Mouse (Mus musculus) G1E-ER4 (cell line): ENCODE measurements around the gene F12. TPM values are rescaled to one million over a fixed set of nuclear protein-coding genes. Genes with fewer than 3 reads are reported as not detected.

Source experiments
- GATA1 ChIP-seq: IDR thresholded peaks from one replicate; pipeline ENCODE4 v1.8.0; 2012; ENCODE audit warnings: low read length, inconsistent platforms
- polyA plus RNA-seq: library from polyadenylated mRNA; stranded (reverse); fragments of >175 nt; gene quantifications from 2 replicates; pipeline ENCODE4 v1.2.3, GENCODE M21; 2012

F12 gene
- polyA plus RNA-seq, result not detected in 2 replicates

- TF ChIP-seq GATA1, result no peak
These were observed at the start of gene F12 for GRCm38 (mm10) chr13:55426613-55427012. Gene F12, minus strand, starts transcription at chr13:55426793.

DNA sequence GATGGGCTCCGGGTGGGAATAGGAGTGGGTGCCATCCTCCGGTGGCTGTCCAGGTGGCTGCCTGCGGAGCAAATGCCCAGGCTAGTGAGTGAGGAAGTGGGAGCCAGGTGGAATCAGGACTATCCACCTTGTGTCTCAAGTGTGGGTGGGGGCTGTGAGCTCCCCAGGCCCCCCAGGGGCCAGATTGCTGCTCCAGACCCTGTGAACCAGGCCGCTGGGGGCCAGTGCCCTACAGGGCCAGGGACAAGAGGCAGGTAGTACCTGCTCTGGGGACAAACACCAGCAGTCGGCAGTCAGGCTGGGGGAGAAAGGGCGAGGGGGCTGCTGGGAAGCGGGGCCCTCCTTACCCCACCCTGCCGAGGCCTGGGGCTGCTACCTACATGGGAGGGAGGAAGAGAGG, 49.7 kb upstream of the F12 start:
- no peak for TF ChIP-seq GATA1

DNA sequence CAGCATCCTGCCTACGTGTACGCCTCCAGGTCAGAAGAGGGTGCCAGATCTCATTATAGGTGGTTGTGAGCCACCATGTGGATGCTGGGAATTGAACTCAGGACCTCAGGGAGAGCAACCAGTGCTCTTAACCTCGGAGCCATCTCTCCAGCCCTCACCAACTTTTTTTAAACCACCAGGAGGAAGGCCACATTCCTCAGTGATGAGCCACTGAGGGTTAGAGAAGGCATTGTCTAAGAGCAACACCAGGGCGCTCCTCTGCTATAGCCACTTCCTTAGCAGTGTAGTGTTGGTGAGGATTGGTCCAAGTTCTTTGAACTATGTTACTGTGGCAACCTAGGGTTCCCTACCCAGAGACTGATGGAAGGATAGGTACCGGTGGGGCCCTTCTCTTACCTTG, 49.2 kb upstream of the F12 start:
- TF ChIP-seq GATA1, result no peak

GRCm38 (mm10) chr13:55474621-55475069, 48.1 kb upstream of the F12 start:
- no peak for TF ChIP-seq GATA1

DNA sequence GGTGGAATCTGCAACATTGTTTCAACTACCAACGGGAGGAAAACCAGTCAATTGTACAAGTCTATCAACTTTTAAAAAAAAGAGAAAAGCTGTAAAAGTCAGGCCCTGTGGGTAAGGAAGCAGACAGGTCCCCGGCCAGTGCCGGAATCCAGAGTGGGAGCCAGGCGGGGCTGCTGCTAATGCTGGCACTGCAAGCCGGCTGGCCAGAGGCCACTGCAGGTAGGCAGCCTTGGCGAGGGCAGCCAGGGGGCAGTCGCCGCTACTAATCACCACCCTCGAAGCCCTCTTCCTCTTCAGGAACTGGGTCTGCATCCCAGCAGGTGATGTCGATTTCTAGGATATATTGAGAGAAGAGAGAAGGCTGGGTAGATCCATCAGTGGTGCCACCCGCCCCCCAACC, 47.4 kb upstream of the F12 start:
- TF ChIP-seq GATA1, result no peak

- no peak for TF ChIP-seq GATA1
These were observed 46.7 kb upstream of the F12 start for GRCm38 (mm10) chr13:55473076-55473831.

- TF ChIP-seq GATA1, result no peak
These were observed 45.8 kb upstream of the F12 start for GRCm38 (mm10) chr13:55472132-55473022.

DNA sequence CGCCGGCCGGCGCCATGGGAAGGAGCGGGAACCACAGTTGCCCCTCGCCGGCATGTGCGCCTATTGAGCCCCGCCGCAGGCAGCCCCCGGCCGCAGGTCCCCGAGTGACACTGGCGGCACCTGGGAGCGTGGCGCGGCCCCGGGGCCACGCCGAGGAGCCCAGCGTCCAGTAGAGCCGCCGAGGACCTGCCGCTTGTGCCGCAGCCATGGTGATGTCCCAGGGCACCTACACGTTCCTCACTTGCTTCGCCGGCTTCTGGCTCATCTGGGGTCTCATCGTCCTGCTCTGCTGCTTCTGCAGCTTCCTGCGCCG, 45.2 kb upstream of the F12 start:
- no peak for TF ChIP-seq GATA1

DNA sequence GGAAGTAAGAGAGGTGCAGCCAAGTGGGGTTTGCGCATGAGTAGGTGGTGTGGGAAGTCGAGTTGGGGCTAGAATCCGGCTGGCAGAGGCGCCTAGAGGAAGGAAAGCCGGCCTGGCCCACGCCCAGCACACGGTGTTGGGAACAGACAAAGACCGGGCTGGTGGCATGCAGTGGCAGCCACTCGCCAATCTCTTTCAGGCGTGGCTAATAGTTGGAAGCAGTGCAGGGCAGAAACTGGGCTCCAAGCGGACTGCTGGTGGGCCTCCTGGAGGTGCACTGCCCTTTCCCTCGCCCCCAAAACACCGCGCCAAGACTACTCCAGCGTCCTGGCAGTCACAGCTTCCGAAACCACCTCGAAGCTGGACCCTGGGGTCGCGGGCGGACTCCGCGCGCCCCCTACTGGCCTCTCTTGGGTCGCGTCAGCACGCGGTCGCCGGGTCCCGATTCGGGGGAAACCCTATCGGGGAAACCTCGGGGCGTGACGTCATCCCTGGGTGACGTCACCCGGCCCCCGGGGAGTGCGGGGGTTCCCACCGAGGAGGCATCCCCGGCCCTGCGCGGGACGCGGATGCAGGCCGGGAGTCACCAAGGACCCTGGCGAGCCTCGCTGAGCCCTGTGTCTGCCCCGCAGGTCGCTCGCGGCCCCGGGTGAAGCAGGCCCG, 44.7 kb upstream of the F12 start:
- TF ChIP-seq GATA1, result no peak

- TF ChIP-seq GATA1, result no peak
These were observed 43.8 kb upstream of the F12 start for GRCm38 (mm10) chr13:55470372-55470771.

DNA sequence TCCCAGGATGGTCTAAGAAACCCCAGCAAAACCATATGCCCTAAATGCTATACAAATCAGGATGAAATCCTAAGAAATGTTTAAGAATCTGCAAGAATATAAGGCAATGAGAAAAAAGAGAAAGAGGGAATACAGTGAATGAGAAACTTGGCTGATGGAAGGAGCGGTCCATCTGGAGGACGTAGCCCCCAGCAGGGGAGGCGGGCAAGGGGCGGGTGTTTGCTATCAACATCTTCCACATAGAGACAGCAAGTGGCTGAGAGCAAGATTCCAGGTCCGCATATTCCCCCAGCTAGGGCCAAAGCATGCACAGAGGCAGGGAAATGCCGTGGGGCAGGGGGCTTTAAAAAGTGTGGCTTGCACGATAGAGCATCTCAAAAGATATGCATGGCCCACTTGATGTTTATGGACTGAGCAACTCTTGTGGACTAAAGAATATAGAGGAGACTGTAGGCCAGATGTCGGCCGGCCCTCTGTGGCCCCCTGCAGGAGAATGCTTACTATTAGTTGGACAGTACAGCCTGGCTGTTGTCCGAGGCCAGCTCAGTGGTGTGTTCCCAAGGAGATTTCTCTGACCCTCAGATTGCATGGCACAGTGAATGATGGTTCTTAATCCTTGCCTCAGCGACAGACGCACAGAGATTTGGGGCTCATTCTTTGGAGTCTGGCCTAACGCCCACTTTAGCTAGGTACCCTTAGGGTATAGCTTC, 42.4 kb upstream of the F12 start:
- TF ChIP-seq GATA1, result no peak

- TF ChIP-seq GATA1, result no peak
These were observed 39.3 kb upstream of the F12 start for GRCm38 (mm10) chr13:55465830-55466440.

GRCm38 (mm10) chr13:55465184-55465583, 38.6 kb upstream of the F12 start:
- no peak for TF ChIP-seq GATA1

GRCm38 (mm10) chr13:55464027-55464884, 37.7 kb upstream of the F12 start, which contains the start of gene Prr7:
Gene Prr7, plus strand, starts transcription at chr13:55464267.
- no peak for TF ChIP-seq GATA1
